Mouse (Mus musculus) C2C12 (cell line): ENCODE measurements around the gene Daam1. TPM values are rescaled to one million over a fixed set of nuclear protein-coding genes. Genes with fewer than 3 reads are reported as not detected.

Experiments
- H3K27me3 ChIP-seq: one replicate; pipeline ENCODE4 v1.6.1; 2011; ENCODE audit not compliant: control insufficient read depth, insufficient read depth, insufficient read length
- H3K36me3 ChIP-seq: one replicate; pipeline ENCODE4 v1.6.1; 2011; ENCODE audit not compliant: control insufficient read depth, insufficient read depth
- H3K4me3 ChIP-seq: one replicate; pipeline ENCODE4 v1.5.1; 2011; ENCODE audit warnings: mild to moderate bottlenecking, control low read depth; ENCODE audit not compliant: poor library complexity, insufficient read depth, severe bottlenecking
- H3K79me2 ChIP-seq: one replicate; pipeline ENCODE4 v1.6.1; 2011; ENCODE audit not compliant: control insufficient read depth, insufficient read depth
- H3K79me3 ChIP-seq: one replicate; pipeline ENCODE4 v1.6.1; 2011; ENCODE audit warnings: low read depth, control low read depth
- H3ac ChIP-seq: one replicate; pipeline ENCODE3; 2011; ENCODE audit warnings: low read depth; ENCODE audit not compliant: control insufficient read depth, insufficient read length
- CEBPB ChIP-seq: IDR thresholded peaks from one replicate; pipeline ENCODE4 v1.6.1; 2011; ENCODE audit warnings: low read depth, mild to moderate bottlenecking, control low read depth, moderate library complexity
- CTCF ChIP-seq: IDR thresholded peaks from one replicate; pipeline ENCODE4 v1.5.1; 2011; ENCODE audit not compliant: control insufficient read depth, insufficient read depth, insufficient read length
- FOSL1 ChIP-seq: IDR thresholded peaks from one replicate; pipeline ENCODE4 v1.8.0; 2011; ENCODE audit warnings: mild to moderate bottlenecking, low read length; ENCODE audit not compliant: poor library complexity, insufficient read depth, severe bottlenecking
- MAX ChIP-seq: IDR thresholded peaks from one replicate; pipeline ENCODE4 v1.6.1; 2011; ENCODE audit warnings: mild to moderate bottlenecking, control low read depth
- MYOD1 ChIP-seq: IDR thresholded peaks from one replicate; pipeline ENCODE4 v1.6.1; 2011; ENCODE audit warnings: low read depth; ENCODE audit not compliant: control insufficient read depth, insufficient read length
- MYOG ChIP-seq: IDR thresholded peaks from one replicate; pipeline ENCODE4 v1.6.1; 2011; ENCODE audit not compliant: control insufficient read depth, insufficient read length; ENCODE audit errors: extremely low read depth
- USF1 ChIP-seq: IDR thresholded peaks from one replicate; pipeline ENCODE4 v1.6.1; 2011; ENCODE audit warnings: low read depth, mild to moderate bottlenecking, control low read depth, moderate library complexity
- polyA plus RNA-seq: library from polyadenylated mRNA; unstranded; fragments of >200 nt; fragmentation: generic; extraction: Trizol; gene quantifications from one replicate; pipeline ENCODE4 v1.2.1, GENCODE M21; 2012; ENCODE audit warnings: missing spikeins

Daam1 gene
- polyA plus RNA-seq, 1 experiment: 3.2 TPM

GRCm38 (mm10) chr12:72031171-72031570, 200.3 kb downstream of the Daam1 start:
- no peak for TF ChIP-seq FOSL1
- Histone ChIP-seq H3K4me3 (no peak overlapping the region), H3K27me3 (no peaks in the 10 kb centered on the region), H3K79me3 (no peaks in the 10 kb centered on the region), H3ac (no peak overlapping the region), H3K79me2 (no peaks in the 10 kb centered on the region), H3K36me3 (no peaks in the 10 kb centered on the region)

- Histone ChIP-seq H3K79me3 (no peaks in the 10 kb centered on the region), H3ac (no peak overlapping the region), H3K36me3 (no peaks in the 10 kb centered on the region), H3K27me3 (no peaks in the 10 kb centered on the region), H3K79me2 (no peaks in the 10 kb centered on the region), H3K4me3 (no peak overlapping the region)
- TF ChIP-seq MAX (no peak), MYOD1 (no peak), CTCF (no peak), CEBPB (no peak)
These were observed 200.9 kb downstream of the Daam1 start for GRCm38 (mm10) chr12:72031794-72032193.

GRCm38 (mm10) chr12:72036097-72036661, 205.3 kb downstream of the Daam1 start:
- no peak overlapping the region for H3K4me3 ChIP-seq
- no peak overlapping the region for H3ac ChIP-seq
- H3K27me3 ChIP-seq: no peaks in the 10 kb centered on the region
- no peaks in the 10 kb centered on the region for H3K79me2 ChIP-seq
- H3K79me3 ChIP-seq: no peaks in the 10 kb centered on the region
- no peaks in the 10 kb centered on the region for H3K36me3 ChIP-seq
- TF ChIP-seq MYOD1: no peak
- TF ChIP-seq MAX: no peak
- no peak for TF ChIP-seq CEBPB
- no peak for TF ChIP-seq CTCF
- no peak for TF ChIP-seq MYOG
- no peak for TF ChIP-seq USF1
- no peak for TF ChIP-seq FOSL1

GRCm38 (mm10) chr12:72037049-72037448, 206.2 kb downstream of the Daam1 start:
- Histone ChIP-seq H3K36me3 (no peaks in the 10 kb centered on the region), H3ac (no peak overlapping the region), H3K79me3 (no peaks in the 10 kb centered on the region), H3K79me2 (no peaks in the 10 kb centered on the region), H3K27me3 (no peaks in the 10 kb centered on the region), H3K4me3 (no peak overlapping the region)
- TF ChIP-seq CEBPB: no peak

- Histone ChIP-seq H3K79me2 (no peaks in the 10 kb centered on the region), H3K27me3 (no peaks in the 10 kb centered on the region)
These were observed 208.0 kb downstream of the Daam1 start for GRCm38 (mm10) chr12:72038866-72039265.

GRCm38 (mm10) chr12:72039501-72039900, 208.6 kb downstream of the Daam1 start:
- H3K36me3 ChIP-seq: no peaks in the 10 kb centered on the region
- no peaks in the 10 kb centered on the region for H3K79me3 ChIP-seq
- H3K27me3 ChIP-seq: no peaks in the 10 kb centered on the region
- H3K79me2 ChIP-seq: no peaks in the 10 kb centered on the region
- TF ChIP-seq MAX: no peak
- TF ChIP-seq FOSL1: no peak
- no peak for TF ChIP-seq CTCF
- no peak overlapping the region for H3ac ChIP-seq
- H3K4me3 ChIP-seq: no peak overlapping the region

More at GRCm38 (mm10) chr12:72038866-72039265, 208.0 kb downstream of the Daam1 start:
- H3K79me3 ChIP-seq: no peaks in the 10 kb centered on the region
- no peak overlapping the region for H3ac ChIP-seq
- no peaks in the 10 kb centered on the region for H3K36me3 ChIP-seq
- TF ChIP-seq FOSL1 (no peak), CTCF (no peak), MYOD1 (no peak), USF1 (no peak), CEBPB (no peak), MAX (no peak), MYOG (no peak)
- no peak overlapping the region for H3K4me3 ChIP-seq
